Mouse (Mus musculus) midbrain, postnatal 0 days (tissue): ENCODE measurements at regions not wholly inside any gene's neighbourhood (a gene's known extent, or its start where the extent isn't known, plus 50 kb on each side); places are given as distances from the start of the nearest gene placed in this dataset.
A peak's percentile ranks its signal among the peaks of the same experiment; 100 is the strongest.

Experiments used
- ATAC-seq: fragments of 200-750 bp; cut with Nextera tagmentation; 2 replicates; pipeline ENCODE4 v1.8.0; 2017; ENCODE audit warnings: moderate number of reproducible peaks, mild to moderate bottlenecking, moderate TSS enrichment, moderate library complexity; ENCODE audit not compliant: low FRiP score
- DNase-seq: peaks from one replicate; pipeline ENCODE4 v3.0.0-alpha.2; 2015; ENCODE audit warnings: low spot score
- H3K27ac ChIP-seq: fragments of 300-500 bp; sonication (generic); 2 replicates; pipeline ENCODE4 v1.5.1; 2014; ENCODE audit warnings: low read depth, mild to moderate bottlenecking, low read length, mixed read lengths
- H3K27me3 ChIP-seq: fragments of 300-500 bp; sonication (generic); 2 replicates; pipeline ENCODE4 v1.6.1; 2014; ENCODE audit warnings: low read length, control low read depth, mixed read lengths; ENCODE audit not compliant: insufficient read depth
- H3K36me3 ChIP-seq: fragments of 300-500 bp; sonication (generic); 2 replicates; pipeline ENCODE4 v1.6.1; 2014; ENCODE audit warnings: low read length, control low read depth, mixed read lengths; ENCODE audit not compliant: insufficient read depth
- H3K4me1 ChIP-seq: fragments of 300-500 bp; sonication (generic); 2 replicates; pipeline ENCODE4 v1.6.1; 2014; ENCODE audit warnings: mild to moderate bottlenecking, control low read depth, antibody characterized with exemption, low read length, mixed read lengths; ENCODE audit not compliant: insufficient read depth
- H3K4me2 ChIP-seq: fragments of 300-500 bp; sonication (generic); 2 replicates; pipeline ENCODE4 v1.6.1; 2014; ENCODE audit warnings: low read depth, mild to moderate bottlenecking, low read length, mixed read lengths; ENCODE audit not compliant: poor library complexity, severe bottlenecking
- H3K4me3 ChIP-seq: fragments of 300-500 bp; sonication (generic); 2 replicates; pipeline ENCODE4 v1.5.1; 2014; ENCODE audit warnings: low read depth, mild to moderate bottlenecking, low read length, moderate library complexity
- H3K9ac ChIP-seq: fragments of 300-500 bp; sonication (generic); replicated peaks from 2 replicates; pipeline ENCODE4 v1.6.1; 2014; ENCODE audit warnings: mild to moderate bottlenecking, low read length, moderate library complexity, mixed read lengths; ENCODE audit not compliant: poor library complexity, severe bottlenecking
- H3K9me3 ChIP-seq: fragments of 300-500 bp; sonication (generic); 2 replicates; pipeline ENCODE4 v1.6.1; 2016; ENCODE audit warnings: low read length, control low read depth
- CTCF ChIP-seq: IDR thresholded peaks from 2 replicates; pipeline ENCODE4 v1.5.1; 2016; ENCODE audit warnings: antibody characterized with exemption, mild to moderate bottlenecking
- WGBS: fragments of 180-500 bp; shearing (Covaris S2); extraction: QIAGEN DNeasy Blood & Tissue Kit; methylation state at CpG from one replicate; pipeline ENCODE4 v1.1.7; 2014; 5-methylcytosine and 5-hydroxymethylcytosine counted together

DNA sequence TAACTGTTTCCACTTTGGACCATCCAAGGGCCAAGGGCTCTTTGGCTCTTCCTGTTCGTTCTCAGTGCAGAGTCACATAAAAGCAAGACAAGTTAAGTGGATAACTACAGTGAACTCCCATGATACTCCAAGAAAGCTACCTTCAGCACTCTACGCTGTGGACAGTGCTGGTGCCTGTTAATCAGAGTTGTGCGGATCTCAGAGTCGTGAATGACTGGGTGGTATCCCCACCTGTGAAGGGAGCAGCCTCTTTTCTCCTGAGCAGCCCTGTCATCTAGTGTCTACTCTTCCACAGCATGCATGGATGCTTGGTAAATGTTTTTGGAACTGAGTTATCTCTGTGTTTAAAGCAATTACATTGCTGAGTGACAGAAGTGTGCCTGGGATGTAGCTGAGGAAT lies 568.4 kb upstream of the Map3k7 start:
- no peaks in the 10 kb centered on the region for H3K27me3 ChIP-seq
- DNase-seq (no peak), ATAC-seq (no peak)
- H3K36me3 ChIP-seq, result no peaks in the 10 kb centered on the region
- H3K9ac ChIP-seq, result no peak overlapping the region
- H3K4me1 ChIP-seq, result no peaks in the 10 kb centered on the region
- no peak overlapping the region for H3K4me2 ChIP-seq
- no peak overlapping the region for H3K4me3 ChIP-seq
- TF ChIP-seq CTCF, result no peak
- H3K9me3 ChIP-seq, result no peaks in the 10 kb centered on the region
- 77% methylated on average over 4 of the region's 4 CpGs for WGBS
- no peak overlapping the region for H3K27ac ChIP-seq

DNA sequence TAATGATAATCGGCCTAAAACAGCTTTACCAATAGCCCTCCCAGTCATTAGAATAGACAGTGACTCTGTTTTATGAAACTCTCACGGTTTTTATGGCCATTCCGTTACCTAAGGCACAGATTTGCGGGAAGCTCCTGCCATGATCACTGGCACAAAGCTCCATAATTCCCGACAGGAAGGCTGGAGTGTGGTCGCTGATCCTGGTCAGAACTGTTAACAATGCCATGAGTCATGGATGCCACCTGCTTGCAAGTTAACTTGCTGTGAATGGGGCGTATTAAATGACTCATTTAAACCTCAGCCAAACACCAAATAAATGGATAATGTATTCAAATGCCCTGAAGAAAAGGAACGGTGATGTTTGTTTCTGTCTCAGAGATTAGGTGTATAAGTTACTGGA lies 559.9 kb upstream of the Map3k7 start:
- no peaks in the 10 kb centered on the region for H3K4me1 ChIP-seq
- no peak overlapping the region for H3K27ac ChIP-seq
- WGBS, result 56% methylated on average over 8 of the region's 8 CpGs
- no peak for ATAC-seq
- DNase-seq, result no peak
- H3K9me3 ChIP-seq, result no peaks in the 10 kb centered on the region
- no peak overlapping the region for H3K4me2 ChIP-seq
- no peaks in the 10 kb centered on the region for H3K27me3 ChIP-seq
- H3K9ac ChIP-seq, result no peak overlapping the region
- H3K4me3 ChIP-seq, result no peak overlapping the region
- H3K36me3 ChIP-seq, result no peaks in the 10 kb centered on the region
- no peak for TF ChIP-seq CTCF

DNA sequence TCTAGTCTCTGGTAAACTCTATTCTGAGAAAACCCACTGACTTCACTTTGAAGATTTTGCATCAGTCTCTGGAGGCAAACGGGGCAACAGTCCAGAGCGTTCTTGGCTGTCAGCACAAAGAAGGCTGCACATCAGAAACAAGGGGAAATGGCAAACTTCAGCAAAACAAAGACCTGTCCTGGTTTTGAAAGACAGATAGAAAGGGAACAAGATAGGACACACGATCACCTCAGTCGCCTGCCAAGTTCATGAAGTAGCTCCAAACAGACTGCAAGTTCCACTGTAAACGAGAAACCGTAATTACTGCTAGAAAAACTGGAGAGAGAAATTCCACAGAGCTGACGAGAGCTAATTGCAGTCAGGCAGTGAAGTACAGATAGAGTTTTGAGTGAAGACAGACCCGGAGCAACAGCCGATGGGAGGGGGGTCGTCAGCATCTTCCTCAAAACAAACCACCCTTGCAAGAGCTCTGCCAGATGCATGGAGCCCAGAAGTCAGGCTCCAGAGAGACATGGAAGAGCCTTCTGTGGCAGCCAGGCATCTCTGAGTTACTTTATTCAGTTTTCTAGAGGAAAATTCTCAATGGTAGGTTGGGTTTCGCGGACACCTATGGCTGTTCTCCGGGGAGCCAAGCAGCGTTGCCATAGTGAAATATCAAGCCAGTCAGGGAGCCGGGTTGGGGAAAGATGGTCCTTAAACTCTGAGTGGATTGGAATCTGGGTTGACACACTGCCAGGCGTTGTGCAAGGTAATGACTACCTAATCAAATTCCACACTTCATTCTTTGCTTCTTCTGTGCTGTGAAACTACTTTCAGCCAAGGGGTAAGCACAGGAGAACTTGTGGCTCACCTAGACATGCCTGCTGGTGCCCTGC lies 558.8 kb upstream of the Map3k7 start:
- H3K4me3 ChIP-seq, result no peak overlapping the region
- H3K9ac ChIP-seq, result no peak overlapping the region
- ATAC-seq (no peak), DNase-seq (no peak)
- 56% methylated on average over 16 of the region's 16 CpGs for WGBS
- TF ChIP-seq CTCF, result no peak
- H3K36me3 ChIP-seq, result no peaks in the 10 kb centered on the region
- H3K4me1 ChIP-seq, result no peaks in the 10 kb centered on the region
- no peak overlapping the region for H3K27ac ChIP-seq
- no peaks in the 10 kb centered on the region for H3K27me3 ChIP-seq
- no peaks in the 10 kb centered on the region for H3K9me3 ChIP-seq
- H3K4me2 ChIP-seq, result peak overlapping the region; percentile 16; the same call in 1 of the 2 replicates

DNA sequence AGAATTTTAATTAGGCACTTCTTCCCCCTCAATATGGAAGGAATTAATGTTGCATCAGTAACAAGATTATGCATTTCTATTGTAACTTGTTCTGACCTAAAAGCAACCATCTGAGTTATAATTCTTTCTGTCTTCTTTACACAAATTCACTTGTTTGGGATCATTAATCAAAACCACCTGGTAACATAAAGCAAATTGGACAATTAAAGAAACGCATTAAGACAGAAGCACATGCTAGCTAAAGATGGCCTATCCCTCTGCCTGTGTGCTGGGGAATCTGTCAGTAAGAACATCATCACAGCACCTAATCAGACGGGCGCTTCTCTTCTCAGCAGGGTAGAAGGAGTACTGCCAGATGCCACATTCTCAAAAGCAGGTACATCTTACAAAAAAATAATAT lies 553.7 kb upstream of the Map3k7 start:
- Histone ChIP-seq H3K4me1 (no peaks in the 10 kb centered on the region), H3K4me2 (no peak overlapping the region), H3K4me3 (no peak overlapping the region), H3K27me3 (no peaks in the 10 kb centered on the region), H3K9ac (no peak overlapping the region), H3K36me3 (no peaks in the 10 kb centered on the region), H3K9me3 (no peaks in the 10 kb centered on the region), H3K27ac (no peak overlapping the region)
- ATAC-seq, result no peak
- 75% methylated on average over 3 of the region's 3 CpGs for WGBS
- DNase-seq, result no peak
- no peak for TF ChIP-seq CTCF

DNA sequence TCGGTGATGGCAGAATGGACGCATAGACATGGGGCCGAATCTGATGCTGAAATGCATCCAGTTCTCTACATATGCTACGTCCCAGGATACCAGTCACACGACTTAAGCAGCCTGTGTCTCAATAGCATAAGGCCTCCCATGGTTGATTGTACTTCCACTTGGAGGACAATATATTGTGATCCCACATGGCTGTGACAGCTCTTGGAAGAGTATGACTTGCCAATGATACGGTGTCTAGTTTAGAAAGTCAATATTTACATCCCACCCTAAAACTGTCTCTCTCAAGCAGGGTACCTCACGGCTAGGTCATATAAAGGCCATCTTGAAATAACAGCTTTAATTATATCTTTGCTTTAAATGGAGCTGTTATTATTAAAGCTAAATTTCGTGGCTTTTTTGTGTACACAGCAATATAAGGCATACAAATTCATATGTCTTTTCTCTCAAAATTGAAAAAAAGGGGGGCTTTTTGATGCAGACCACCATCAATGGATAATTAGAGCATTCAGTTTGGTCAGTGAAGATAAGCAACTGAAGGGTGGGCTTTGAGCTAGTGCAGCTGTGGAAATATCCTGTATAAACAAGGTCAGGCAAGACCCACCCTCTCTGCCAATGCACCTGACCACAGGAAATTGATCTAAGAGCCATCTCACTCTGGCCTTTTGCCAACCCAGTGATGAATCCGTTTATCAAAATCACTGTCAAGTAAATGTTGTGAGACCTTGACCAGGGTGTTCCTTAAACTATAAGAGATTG lies 551.9 kb upstream of the Map3k7 start:
- DNase-seq, result no peak
- TF ChIP-seq CTCF, result no peak
- Histone ChIP-seq H3K4me2 (no peak overlapping the region), H3K27me3 (no peaks in the 10 kb centered on the region), H3K36me3 (no peaks in the 10 kb centered on the region), H3K9me3 (no peaks in the 10 kb centered on the region), H3K4me1 (no peaks in the 10 kb centered on the region), H3K4me3 (no peak overlapping the region), H3K9ac (no peak overlapping the region), H3K27ac (no peak overlapping the region)
- 89% methylated on average over 9 of the region's 9 CpGs for WGBS
- ATAC-seq, result no peak

DNA sequence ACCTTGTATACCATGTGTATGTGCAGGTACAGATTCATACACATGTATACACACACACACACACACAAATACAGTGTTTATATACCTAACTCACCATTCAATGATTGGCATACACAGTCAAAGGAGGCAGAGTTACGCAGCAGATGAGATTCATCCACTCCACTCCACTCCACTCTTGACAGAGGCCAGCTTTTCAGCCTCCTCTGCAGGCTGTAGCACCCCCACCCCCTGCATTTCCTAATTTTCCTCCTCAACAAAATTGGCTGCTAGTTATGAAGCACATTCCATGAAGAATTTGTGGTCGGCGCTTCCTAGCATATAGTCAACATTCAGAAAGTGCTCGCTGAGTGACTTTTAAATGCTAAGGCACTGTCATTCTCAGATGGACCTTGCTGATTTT lies 546.7 kb upstream of the Map3k7 start:
- no peak for TF ChIP-seq CTCF
- Histone ChIP-seq H3K27me3 (no peaks in the 10 kb centered on the region), H3K4me1 (no peaks in the 10 kb centered on the region), H3K4me3 (no peak overlapping the region), H3K9ac (no peak overlapping the region), H3K9me3 (no peaks in the 10 kb centered on the region), H3K36me3 (no peaks in the 10 kb centered on the region), H3K27ac (no peak overlapping the region), H3K4me2 (no peak overlapping the region)
- WGBS, result 93% methylated on average over 4 of the region's 4 CpGs
- DNase-seq, result no peak
- no peak for ATAC-seq
